Mouse (Mus musculus) mammary gland, adult 2 months (tissue): ENCODE results near the gene Sidt2. TPM values are rescaled to one million over a fixed set of nuclear protein-coding genes. Genes with fewer than 3 reads are reported as not detected.

Experiments used
- polyA plus RNA-seq: library from polyadenylated mRNA; depleted of rRNA; stranded (reverse); fragments of >200 nt; gene quantifications from 2 replicates; pipeline ENCODE4 v1.2.3, GENCODE M21; 2012; ENCODE audit warnings: low replicate concordance; rRNA removed

Sidt2 gene
- 441 and 490 TPM in 2 replicates for polyA plus RNA-seq

DNA sequence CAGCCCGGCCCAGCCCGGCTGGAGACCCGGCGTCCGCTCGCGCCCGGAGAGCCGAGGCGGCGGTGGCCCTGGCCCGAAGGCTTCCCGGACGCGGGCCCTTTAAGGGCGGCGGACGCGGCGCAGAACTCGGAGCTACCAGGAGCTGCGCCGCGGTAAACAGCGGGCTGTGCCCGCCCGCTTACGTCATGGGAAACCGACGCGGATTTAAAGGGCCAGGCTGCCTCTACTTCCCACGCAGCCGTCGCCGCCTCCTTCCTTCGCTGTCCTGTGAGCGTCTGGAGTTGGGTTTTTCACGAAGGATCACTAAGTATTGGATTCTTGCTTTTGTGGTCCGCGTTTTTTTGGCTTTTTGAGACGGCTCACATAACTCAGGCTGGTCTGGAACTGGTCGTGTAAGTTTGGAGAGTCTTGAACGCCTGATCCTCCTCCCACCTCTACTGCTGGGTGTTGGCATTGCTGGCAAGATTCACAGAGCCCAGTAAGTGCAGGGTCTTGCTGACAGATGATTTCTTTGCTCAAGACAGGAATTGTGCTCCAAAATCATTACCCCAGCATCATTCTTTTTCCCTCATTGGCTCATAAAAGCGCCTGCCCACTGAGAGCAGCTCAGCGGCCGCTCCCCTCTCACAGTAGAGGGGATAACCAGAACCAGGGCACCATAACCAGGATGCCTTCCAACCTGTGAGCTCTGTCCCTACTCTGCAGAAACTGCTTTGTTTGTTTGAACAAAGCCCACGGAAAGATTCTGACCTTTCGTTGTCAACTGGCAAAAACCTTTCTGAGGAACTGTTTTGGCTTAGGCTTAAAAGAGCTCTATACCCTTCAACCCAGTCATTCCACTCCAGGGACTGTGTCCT is at the start of gene Sidt2:
Gene Sidt2 (minus strand): TSS at position 152 of the 857 bp plus-strand sequence.

DNA sequence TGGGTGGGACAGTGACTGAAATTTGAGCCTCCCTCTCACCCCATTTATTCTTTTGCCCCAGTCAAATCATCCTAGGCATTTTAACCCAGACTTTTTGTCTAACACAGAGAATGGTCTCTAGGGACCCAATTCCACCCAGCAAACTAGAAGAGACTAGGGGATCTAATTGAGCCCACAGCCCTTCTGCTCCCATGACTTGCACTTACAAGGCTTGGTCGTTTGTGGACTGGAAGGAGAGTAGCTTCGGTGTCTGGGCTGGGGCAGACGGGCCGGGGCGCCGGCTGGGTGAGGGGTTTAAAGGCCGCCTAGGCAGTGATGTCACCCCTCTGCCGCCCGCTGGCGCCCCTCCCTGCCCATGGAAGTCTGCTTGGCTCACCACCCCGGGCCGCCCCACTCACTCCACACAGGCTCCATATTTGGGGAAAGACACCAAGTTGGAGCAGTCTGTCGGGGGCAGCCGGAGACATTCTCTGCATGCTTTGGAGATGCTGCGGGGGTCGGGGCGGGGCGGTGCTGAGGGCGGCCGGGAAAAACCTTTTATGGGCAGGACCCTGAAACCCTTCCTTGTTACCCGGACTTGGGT is 19.3 kb downstream of the Sidt2 start, which contains the start of gene Tagln:
Gene Tagln (minus strand): TSS at position 431 of the 583 bp plus-strand sequence.

DNA sequence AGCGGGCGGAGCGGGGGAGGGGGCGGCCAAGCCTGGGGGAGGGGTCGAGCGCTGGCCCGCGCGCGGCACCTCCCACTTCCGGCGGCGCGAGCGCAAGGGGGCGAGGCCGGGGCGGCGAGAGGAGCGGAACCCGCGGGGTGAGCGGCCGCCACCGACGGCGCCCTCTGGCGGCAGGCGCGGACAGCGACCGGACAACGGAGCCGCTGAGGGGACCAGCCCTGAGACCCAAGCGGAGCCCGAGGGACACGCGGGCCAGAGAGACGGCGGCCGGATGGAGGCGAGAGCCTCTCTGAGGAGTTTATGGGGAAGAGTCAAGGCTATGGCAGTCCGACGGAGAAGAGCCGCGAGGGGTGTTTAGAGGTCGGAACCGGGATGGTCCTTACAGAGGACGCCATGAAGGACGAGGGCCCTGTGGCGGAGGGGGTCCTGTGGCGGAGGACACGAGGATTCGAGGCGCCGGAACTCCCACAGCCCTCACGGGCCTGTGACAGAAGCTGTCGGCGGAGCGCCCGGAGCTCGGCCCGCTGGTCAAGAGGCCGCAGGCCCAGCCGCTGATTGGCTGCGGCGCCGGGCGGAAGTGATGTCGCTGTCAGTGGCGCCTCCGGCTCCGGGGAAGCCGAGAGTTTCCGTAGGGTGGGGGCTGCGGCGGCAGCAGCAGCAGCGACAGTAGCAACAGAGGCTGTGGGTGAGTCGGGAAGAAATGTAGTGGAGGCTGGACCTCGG is 48.5 kb downstream of the Sidt2 start, which contains the start of the genes Pcsk7 and Rnf214:
Gene Pcsk7 (plus strand): TSS at position 143 of the 723 bp plus-strand sequence.
Gene Rnf214 (minus strand): TSS at position 557 of the 723 bp plus-strand sequence.

Other genes with a start within 250 kb of the Sidt2 start
- gene Cep164, start 126.6 kb downstream of the Sidt2 start, polyA plus RNA-seq, result 13.3 and 24.7 TPM in 2 replicates
- 20.8 and 23.6 TPM in 2 replicates for gene Bace1, start 116.7 kb downstream of the Sidt2 start, polyA plus RNA-seq
- gene Pcsk7, start 48.8 kb downstream of the Sidt2 start, polyA plus RNA-seq, result 39.0 and 57.3 TPM in 2 replicates
- gene Rnf214, start 48.3 kb downstream of the Sidt2 start, polyA plus RNA-seq, result 13.7 and 19.4 TPM in 2 replicates
- gene Tagln, start 19.2 kb downstream of the Sidt2 start, polyA plus RNA-seq, result 191 and 198 TPM in 2 replicates
- 17.0 and 27.6 TPM in 2 replicates for gene Pafah1b2, start 57.4 kb upstream of the Sidt2 start, polyA plus RNA-seq
- 13.8 and 14.4 TPM in 2 replicates for gene Sik3, start 57.6 kb upstream of the Sidt2 start, polyA plus RNA-seq